Mouse (Mus musculus): ENCODE measurements around the gene Hnf4a. TPM values are rescaled to one million over a fixed set of nuclear protein-coding genes. Genes with fewer than 3 reads are reported as not detected.
A peak's percentile ranks its signal among the peaks of the same experiment; 100 is the strongest.

Hnf4a gene
- polyA plus RNA-seq, 1 experiment from 2014 or later, result not detected

DNA sequence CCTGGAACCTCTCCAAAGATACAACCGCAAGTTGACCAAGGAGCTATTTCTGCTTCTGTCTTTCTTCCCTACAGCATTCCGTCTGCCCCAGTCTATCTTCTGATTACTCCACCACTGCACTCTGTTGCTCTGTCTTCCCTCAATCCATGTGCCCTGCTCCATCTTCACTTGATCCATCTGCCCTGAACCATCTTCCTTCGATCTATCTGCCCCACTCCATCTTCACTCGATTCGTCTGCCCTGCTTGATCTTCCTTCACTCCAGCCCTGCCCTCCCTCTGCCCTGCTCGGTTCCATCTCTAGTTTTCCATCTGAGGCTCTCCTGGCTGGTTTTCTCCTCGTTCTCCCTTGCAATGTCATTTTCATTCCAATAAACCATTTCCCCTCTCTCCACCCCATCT is 3.4 kb upstream of the Hnf4a start:
- no peak for DNase-seq (ENCODE audit: low spot score)
- H3K27me3 ChIP-seq (ENCODE audit: control insufficient read depth, insufficient read depth, low read length), result no peaks in the 10 kb centered on the region
- WGBS, result 77% methylated on average over 7 of the region's 7 CpGs
- H3K4me1 ChIP-seq (replicated peaks; ENCODE audit: control insufficient read depth, insufficient read depth, low read length), result no peaks in the 10 kb centered on the region
- ATAC-seq (ENCODE audit: low FRiP score), result no peak
- H3K4me3 ChIP-seq (replicated peaks; ENCODE audit: low read length), result no peak overlapping the region
- no peaks in the 10 kb centered on the region for H3K36me3 ChIP-seq (replicated peaks; ENCODE audit: control insufficient read depth, insufficient read depth)
- no peak overlapping the region for H3K9ac ChIP-seq
- H3K4me2 ChIP-seq (replicated peaks), result no peak overlapping the region
- no peaks in the 10 kb centered on the region for H3K9me3 ChIP-seq (ENCODE audit: control insufficient read depth, low read length)
- H3K27ac ChIP-seq, result no peak overlapping the region

DNA sequence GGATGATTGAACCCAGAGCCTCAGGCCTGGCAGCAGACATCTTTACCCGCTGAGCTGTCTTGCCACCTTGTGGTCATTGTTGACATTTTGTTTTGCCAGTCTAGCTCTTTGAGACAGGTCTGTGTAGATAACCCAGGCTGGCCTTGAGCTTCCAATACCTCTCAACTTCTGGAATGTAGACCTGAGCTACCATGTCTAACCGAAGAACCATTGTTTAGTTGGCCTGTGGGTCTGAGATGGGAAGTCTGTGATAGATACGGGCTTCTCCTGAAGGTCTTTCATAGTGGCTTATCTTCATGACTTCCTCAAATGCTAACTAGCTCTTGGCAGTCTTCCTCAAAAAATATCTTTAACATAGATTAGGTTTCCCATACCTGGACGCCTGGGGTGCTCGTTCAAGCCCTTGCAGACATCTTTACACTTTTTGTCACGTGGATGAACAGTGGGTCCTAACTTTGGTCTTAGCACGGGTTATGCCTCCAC is 19.2 kb downstream of the Hnf4a start:
- H3K4me2 ChIP-seq (replicated peaks), result no peak overlapping the region
- H3K36me3 ChIP-seq (replicated peaks; ENCODE audit: control insufficient read depth, insufficient read depth), result no peaks in the 10 kb centered on the region
- ATAC-seq (ENCODE audit: low FRiP score), result no peak

DNA sequence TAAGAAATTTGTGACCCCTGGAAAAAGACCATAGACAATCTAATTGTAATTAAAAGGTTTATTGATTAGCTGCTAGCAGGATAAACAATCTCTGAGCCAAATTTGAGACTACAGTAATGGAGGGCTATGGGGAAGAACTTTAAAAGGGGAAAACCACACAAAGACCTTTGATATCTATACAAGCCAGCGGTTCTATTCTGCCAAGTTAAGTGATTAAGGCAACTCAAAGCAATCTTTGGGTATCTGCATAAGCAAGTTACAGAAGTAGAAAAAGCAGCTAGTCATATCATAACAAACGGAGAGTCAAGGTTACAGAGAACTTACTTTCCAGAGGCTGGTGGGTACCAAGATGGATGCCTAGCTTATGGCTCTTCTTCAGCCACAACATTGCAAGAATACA is 20.9 kb downstream of the Hnf4a start:
- no peak for ATAC-seq (ENCODE audit: low FRiP score)
- Histone ChIP-seq H3K27ac (no peak overlapping the region), H3K4me3 (replicated peaks; ENCODE audit: low read length) (no peak overlapping the region), H3K4me1 (replicated peaks; ENCODE audit: control insufficient read depth, insufficient read depth, low read length) (no peaks in the 10 kb centered on the region), H3K9ac (no peak overlapping the region), H3K4me2 (replicated peaks) (no peak overlapping the region), H3K36me3 (replicated peaks; ENCODE audit: control insufficient read depth, insufficient read depth) (no peaks in the 10 kb centered on the region), H3K9me3 (ENCODE audit: control insufficient read depth, low read length) (no peaks in the 10 kb centered on the region), H3K27me3 (ENCODE audit: control insufficient read depth, insufficient read depth, low read length) (no peaks in the 10 kb centered on the region)
- DNase-seq (ENCODE audit: low spot score), result no peak
- 82% methylated on average over 2 of the region's 2 CpGs for WGBS

More for the DNA sequence above, 19.2 kb downstream of the Hnf4a start:
- no peak overlapping the region for H3K27ac ChIP-seq
- WGBS, result 88% methylated on average over 7 of the region's 7 CpGs
- H3K9me3 ChIP-seq (ENCODE audit: control insufficient read depth, low read length), result no peaks in the 10 kb centered on the region
- no peak overlapping the region for H3K4me3 ChIP-seq (replicated peaks; ENCODE audit: low read length)
- no peaks in the 10 kb centered on the region for H3K4me1 ChIP-seq (replicated peaks; ENCODE audit: control insufficient read depth, insufficient read depth, low read length)
- H3K27me3 ChIP-seq (ENCODE audit: control insufficient read depth, insufficient read depth, low read length), result no peaks in the 10 kb centered on the region
- no peak for DNase-seq (ENCODE audit: low spot score)
- no peak overlapping the region for H3K9ac ChIP-seq

GRCm38 (mm10) chr2:163530418-163530817 is 23.8 kb downstream of the Hnf4a start:
- H3K27ac ChIP-seq, result no peak overlapping the region
- H3K9me3 ChIP-seq (ENCODE audit: control insufficient read depth, low read length), result no peaks in the 10 kb centered on the region
- H3K9ac ChIP-seq, result no peak overlapping the region
- H3K27me3 ChIP-seq (ENCODE audit: control insufficient read depth, insufficient read depth, low read length), result no peaks in the 10 kb centered on the region
- no peak overlapping the region for H3K4me3 ChIP-seq (replicated peaks; ENCODE audit: low read length)
- H3K4me1 ChIP-seq (replicated peaks; ENCODE audit: control insufficient read depth, insufficient read depth, low read length), result no peaks in the 10 kb centered on the region
- ATAC-seq (ENCODE audit: low FRiP score) (no peak), DNase-seq (ENCODE audit: low spot score) (no peak)
- H3K36me3 ChIP-seq (replicated peaks; ENCODE audit: control insufficient read depth, insufficient read depth), result no peaks in the 10 kb centered on the region
- H3K4me2 ChIP-seq (replicated peaks), result no peak overlapping the region
- 70% methylated on average over 8 of the region's 8 CpGs for WGBS

DNA sequence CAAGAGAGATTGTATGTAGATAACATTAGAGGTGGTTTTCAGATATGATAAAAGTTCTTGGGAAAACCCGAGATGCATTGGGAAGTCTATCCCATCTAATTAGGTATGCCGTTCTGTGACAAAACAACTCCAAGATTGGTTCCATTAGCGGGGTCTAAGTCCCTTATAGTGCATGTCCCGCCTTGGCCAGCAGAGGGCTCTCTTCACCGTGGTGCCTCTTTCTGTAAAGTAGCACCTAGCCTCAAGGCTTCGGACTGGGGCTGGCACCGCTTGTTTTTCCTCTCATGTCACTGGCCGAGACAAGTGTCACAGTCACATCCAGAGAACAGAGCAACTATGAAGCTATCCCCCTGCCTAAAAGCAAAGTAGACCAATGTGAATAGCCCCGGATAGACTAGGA is 25.3 kb downstream of the Hnf4a start:
- no peaks in the 10 kb centered on the region for H3K36me3 ChIP-seq (replicated peaks; ENCODE audit: control insufficient read depth, insufficient read depth)
- H3K27ac ChIP-seq, result no peak overlapping the region
- H3K9ac ChIP-seq, result no peak overlapping the region
- H3K4me2 ChIP-seq (replicated peaks), result no peak overlapping the region
- H3K4me3 ChIP-seq (replicated peaks; ENCODE audit: low read length), result no peak overlapping the region
- ATAC-seq (ENCODE audit: low FRiP score), result no peak
- no peaks in the 10 kb centered on the region for H3K9me3 ChIP-seq (ENCODE audit: control insufficient read depth, low read length)
- WGBS, result 13% methylated on average over 9 of the region's 9 CpGs
- peak; percentile 86 for DNase-seq (ENCODE audit: low spot score)
- no peaks in the 10 kb centered on the region for H3K4me1 ChIP-seq (replicated peaks; ENCODE audit: control insufficient read depth, insufficient read depth, low read length)
- no peaks in the 10 kb centered on the region for H3K27me3 ChIP-seq (ENCODE audit: control insufficient read depth, insufficient read depth, low read length)

- Histone ChIP-seq H3K4me2 (replicated peaks) (no peak overlapping the region), H3K4me1 (replicated peaks; ENCODE audit: control insufficient read depth, insufficient read depth, low read length) (no peaks in the 10 kb centered on the region), H3K27me3 (ENCODE audit: control insufficient read depth, insufficient read depth, low read length) (no peaks in the 10 kb centered on the region), H3K27ac (no peak overlapping the region), H3K9me3 (ENCODE audit: control insufficient read depth, low read length) (no peaks in the 10 kb centered on the region), H3K36me3 (replicated peaks; ENCODE audit: control insufficient read depth, insufficient read depth) (no peaks in the 10 kb centered on the region), H3K9ac (no peak overlapping the region), H3K4me3 (replicated peaks; ENCODE audit: low read length) (no peak overlapping the region)
- no peak for ATAC-seq (ENCODE audit: low FRiP score)
- 85% methylated on average over 9 of the region's 9 CpGs for WGBS
- DNase-seq (ENCODE audit: low spot score), result no peak
Measured at GRCm38 (mm10) chr2:163533226-163533625, 26.6 kb downstream of the Hnf4a start.

- Histone ChIP-seq H3K4me2 (replicated peaks) (peak overlapping the region; percentile 57), H3K4me3 (replicated peaks; ENCODE audit: low read length) (peak overlapping the region; percentile 18; the same call in 1 of the 2 replicates), H3K36me3 (replicated peaks; ENCODE audit: control insufficient read depth, insufficient read depth) (no peaks in the 10 kb centered on the region), H3K4me1 (replicated peaks; ENCODE audit: control insufficient read depth, insufficient read depth, low read length) (no peaks in the 10 kb centered on the region), H3K9ac (peak overlapping the region; percentile 54), H3K27me3 (ENCODE audit: control insufficient read depth, insufficient read depth, low read length) (no peaks in the 10 kb centered on the region), H3K27ac (no peak overlapping the region), H3K9me3 (ENCODE audit: control insufficient read depth, low read length) (no peaks in the 10 kb centered on the region)
- ATAC-seq (ENCODE audit: low FRiP score) (peak; percentile 69; the same call in 1 of the 2 replicates), DNase-seq (ENCODE audit: low spot score) (peak; percentile 99)
- WGBS, result 13% methylated on average over 22 of the region's 22 CpGs
Measured at GRCm38 (mm10) chr2:163534958-163535524, 28.4 kb downstream of the Hnf4a start.

- ATAC-seq (ENCODE audit: low FRiP score) (no peak), DNase-seq (ENCODE audit: low spot score) (no peak)
- H3K27me3 ChIP-seq (ENCODE audit: control insufficient read depth, insufficient read depth, low read length), result no peaks in the 10 kb centered on the region
- no peak overlapping the region for H3K4me3 ChIP-seq (replicated peaks; ENCODE audit: low read length)
- no peaks in the 10 kb centered on the region for H3K4me1 ChIP-seq (replicated peaks; ENCODE audit: control insufficient read depth, insufficient read depth, low read length)
- no peak overlapping the region for H3K4me2 ChIP-seq (replicated peaks)
- no peaks in the 10 kb centered on the region for H3K9me3 ChIP-seq (ENCODE audit: control insufficient read depth, low read length)
- WGBS, result 88% methylated on average over 5 of the region's 5 CpGs
- H3K36me3 ChIP-seq (replicated peaks; ENCODE audit: control insufficient read depth, insufficient read depth), result no peaks in the 10 kb centered on the region
- no peak overlapping the region for H3K27ac ChIP-seq
- no peak overlapping the region for H3K9ac ChIP-seq
Measured at GRCm38 (mm10) chr2:163537443-163537842, 30.8 kb downstream of the Hnf4a start.

- H3K9me3 ChIP-seq (ENCODE audit: control insufficient read depth, low read length), result no peaks in the 10 kb centered on the region
- H3K4me3 ChIP-seq (replicated peaks; ENCODE audit: low read length), result no peak overlapping the region
- no peak overlapping the region for H3K9ac ChIP-seq
- no peak overlapping the region for H3K27ac ChIP-seq
- ATAC-seq (ENCODE audit: low FRiP score) (no peak), DNase-seq (ENCODE audit: low spot score) (no peak)
- H3K36me3 ChIP-seq (replicated peaks; ENCODE audit: control insufficient read depth, insufficient read depth), result no peaks in the 10 kb centered on the region
- 86% methylated on average over 2 of the region's 2 CpGs for WGBS
- no peak overlapping the region for H3K4me2 ChIP-seq (replicated peaks)
- no peaks in the 10 kb centered on the region for H3K4me1 ChIP-seq (replicated peaks; ENCODE audit: control insufficient read depth, insufficient read depth, low read length)
- H3K27me3 ChIP-seq (ENCODE audit: control insufficient read depth, insufficient read depth, low read length), result no peaks in the 10 kb centered on the region
Measured at GRCm38 (mm10) chr2:163538410-163538809, 31.8 kb downstream of the Hnf4a start.

Measured in hindbrain, embryonic 14.5 days (tissue).